Mouse (Mus musculus) brain, adult 2 months (tissue): ENCODE data around the gene Slc24a4.

Experiments used
- DNase-seq: peaks from one replicate; pipeline ENCODE4 v3.0.0; 2011; ENCODE audit warnings: low read depth, low spot score

The Slc24a4 gene

DNA sequence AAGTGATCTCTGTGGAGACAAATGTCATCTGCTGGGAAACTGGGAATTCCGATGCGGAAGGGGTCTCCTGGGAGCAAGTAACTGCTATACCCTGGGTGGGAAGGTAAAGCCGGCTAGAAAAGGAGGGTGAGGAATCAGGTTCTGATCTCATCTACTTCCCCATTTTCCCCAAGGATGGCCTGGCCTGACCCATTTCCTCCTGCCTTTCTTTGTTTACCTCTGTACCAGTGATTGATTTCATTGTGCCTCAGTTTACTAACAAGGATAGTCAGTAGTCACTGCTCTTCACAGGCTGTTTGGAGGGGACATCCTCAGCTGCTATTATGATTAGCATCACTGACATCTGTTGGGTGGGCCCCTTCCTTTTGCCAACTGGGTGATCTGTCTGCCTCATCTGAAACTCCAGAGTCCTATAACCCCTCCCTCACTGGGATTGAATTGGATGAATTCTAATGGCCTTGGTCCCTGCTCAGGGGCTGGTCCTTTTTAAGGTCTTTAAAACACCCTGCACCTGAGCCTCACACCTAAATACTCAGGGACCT lies 156.2 kb downstream of the Slc24a4 start:
- no peak for DNase-seq

DNA sequence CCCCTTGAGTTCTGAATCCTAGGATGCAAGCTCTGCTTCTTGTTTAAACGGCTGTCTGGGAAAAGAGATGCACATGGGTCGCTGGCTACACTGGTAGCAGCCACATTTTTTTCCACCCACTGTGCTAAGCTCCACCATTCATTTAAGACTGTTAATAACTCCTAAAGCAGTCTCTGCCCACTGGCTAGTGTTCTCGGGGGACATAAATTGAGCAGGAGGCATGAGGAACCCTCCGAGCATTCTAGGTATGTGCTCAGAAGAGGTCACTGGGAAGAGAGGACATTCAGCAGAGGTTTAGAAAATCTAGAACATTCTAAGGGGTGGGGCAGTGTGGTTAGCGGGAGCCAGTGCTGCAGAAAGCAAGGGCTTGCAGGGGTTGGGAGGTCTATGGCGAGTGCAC lies 156.8 kb downstream of the Slc24a4 start:
- DNase-seq = no peak

DNA sequence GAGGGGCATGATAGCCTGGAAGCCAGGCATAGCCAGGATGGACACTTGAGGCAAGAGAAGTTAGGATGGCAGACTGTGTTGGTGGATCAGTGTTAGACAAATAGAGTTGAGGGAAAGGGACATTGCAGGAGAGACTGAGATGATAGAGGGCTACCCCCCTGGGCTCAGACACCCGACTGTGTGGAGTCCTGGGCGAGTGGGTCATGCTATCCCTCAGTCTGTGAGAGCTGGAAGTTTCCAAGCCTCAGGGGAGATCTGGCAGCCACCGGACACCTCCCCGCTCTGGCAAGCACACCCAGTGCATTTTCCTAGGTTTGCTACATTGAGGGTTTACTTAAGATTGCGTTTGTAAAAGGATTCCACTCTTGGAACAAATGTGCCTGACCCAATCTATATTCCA lies 157.2 kb downstream of the Slc24a4 start:
- DNase-seq = no peak

DNA sequence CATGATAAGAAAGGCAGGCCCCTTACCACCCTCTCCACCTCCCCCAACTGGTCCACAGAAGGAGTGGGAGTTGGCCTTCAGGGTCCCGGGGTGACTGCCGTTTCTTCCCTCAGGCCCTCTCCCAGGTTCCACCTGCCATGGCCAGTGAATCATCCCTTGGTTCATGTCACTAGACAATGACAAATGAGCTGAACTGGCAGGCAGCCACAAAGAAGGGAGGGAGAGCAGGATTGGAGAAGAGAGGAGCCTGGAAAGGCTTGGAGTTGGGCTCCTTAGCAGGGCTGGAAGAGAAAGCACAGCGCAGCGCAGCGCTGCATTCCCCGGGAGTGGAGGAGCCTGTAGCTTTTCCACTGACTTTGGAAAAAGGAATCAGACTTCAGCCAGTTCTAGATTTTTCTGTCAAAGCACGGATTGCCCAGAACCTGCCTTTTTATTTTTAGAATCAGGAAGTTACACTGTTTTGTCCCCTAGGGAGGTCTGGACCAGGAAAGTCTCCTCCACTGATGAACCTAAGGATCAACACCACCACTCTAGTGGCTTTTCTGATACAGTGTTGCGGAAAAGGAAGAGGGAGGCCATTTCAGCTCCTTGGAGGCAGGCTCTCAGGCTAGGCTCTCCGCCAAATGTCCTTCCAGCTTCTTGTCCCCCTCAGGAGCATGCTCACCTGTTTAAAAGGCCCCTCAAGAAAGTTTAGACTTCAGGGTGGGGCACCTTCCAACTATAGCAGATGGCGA lies 158.3 kb downstream of the Slc24a4 start:
- DNase-seq = peak; percentile 67

DNA sequence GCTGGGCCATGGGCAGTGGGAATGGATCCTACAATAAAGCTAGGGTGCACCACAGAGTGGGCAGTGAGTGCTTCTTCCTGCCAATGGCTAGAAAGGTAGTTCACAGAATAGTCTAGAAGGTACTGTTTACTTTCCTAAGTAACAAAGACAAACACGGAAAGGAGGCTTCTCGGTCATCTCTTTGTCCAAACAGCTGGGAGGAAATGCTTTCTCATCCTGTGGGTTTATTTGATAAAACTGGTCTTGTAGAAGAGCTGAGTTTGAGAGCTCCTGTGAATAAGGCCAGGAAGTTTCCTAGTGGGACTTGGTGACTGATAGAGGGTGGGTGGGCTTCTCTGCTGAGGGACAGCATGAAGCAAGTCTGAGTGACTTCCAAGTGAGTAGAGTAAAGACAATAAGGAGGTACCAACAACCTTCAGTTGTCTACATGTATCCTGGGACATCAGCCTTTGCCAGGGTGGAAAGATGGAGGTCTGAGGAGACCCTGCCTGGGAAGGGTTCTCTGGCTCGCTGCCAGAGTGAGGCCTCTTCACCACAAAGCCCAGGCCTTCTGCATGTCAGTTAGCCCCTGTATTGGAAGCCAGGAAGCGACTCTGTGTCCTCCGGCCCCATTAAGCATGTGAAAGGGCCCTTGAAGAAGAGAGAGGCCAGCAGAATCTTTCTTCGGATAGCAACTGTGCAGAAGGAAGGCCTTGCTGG lies 159.5 kb downstream of the Slc24a4 start:
- no peak for DNase-seq

DNA sequence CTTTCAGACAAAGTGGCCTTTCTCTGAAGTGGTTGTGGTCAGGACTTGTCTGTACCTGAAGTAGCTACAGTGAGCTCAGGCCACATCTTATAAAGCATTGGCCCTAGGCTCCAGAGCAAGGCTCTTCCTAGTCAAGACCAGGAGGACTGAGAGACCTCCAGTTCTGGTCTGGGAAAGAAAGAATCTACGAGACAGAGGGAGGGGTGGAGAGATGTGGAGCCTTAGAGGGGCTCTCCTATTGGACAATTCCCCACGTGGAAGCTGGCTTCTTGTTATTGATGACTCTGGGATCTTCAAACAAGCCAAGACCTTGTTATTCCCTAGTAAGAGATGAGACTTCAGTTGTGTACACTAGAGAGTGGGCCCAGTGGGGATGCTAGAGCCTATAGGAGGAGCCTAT lies 160.3 kb downstream of the Slc24a4 start:
- DNase-seq = no peak

DNA sequence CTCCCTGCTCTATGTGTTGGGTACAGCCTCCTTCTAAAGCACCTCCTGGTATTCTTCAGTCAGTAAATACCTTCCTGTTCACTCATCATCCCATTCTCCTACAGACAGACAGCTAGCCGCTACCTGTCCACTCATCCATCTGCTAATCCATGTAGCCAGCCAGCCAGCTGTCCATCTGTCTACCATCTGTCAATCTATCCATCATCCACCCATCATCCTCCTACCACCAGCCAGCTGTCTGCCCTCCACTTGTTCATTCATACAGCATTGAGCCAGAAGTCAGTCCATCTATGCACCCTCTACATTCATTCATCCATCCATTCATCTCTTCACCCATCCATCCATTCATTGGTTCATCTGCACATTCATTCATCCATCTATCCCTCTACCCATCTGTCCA lies 161.0 kb downstream of the Slc24a4 start:
- DNase-seq = no peak

DNA sequence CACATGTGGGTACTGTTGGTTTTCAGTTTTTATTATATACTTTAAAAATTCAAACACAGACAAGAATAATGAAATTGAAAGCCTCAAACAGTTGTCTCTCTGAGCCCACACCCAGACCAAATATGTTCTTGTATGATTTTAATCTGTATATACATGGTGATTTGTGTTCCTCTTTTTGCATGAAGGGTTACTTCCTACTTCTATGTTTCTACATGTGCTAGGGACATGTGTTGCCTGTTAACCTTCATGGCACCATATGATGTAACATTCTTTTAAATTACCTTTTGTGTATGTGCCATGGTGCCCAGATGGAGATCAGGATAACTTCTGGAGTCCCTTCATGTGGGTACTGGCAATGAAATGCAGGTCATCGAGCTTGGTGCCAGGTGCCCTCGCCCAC lies 162.1 kb downstream of the Slc24a4 start:
- DNase-seq = no peak

DNA sequence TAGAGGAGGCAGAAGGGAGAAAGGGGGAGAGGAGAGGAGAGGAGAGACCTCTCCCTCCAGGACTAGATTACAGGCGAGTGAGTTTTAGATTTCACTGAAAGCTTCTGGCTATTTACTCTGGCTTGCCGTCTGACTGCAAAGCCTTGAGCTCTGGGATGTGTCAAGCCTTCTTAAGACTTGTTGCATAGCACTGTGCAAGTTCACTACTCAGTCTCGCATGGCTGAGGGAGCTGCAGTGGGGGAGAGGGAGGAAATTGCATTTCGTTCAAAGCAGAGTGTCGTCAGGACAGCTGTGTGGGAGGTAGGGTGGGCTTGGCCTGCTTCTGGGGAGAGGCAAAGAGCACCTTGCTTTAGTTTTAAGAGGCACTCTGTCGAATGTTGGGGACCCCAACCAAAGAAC lies 163.2 kb downstream of the Slc24a4 start:
- DNase-seq = no peak

DNA sequence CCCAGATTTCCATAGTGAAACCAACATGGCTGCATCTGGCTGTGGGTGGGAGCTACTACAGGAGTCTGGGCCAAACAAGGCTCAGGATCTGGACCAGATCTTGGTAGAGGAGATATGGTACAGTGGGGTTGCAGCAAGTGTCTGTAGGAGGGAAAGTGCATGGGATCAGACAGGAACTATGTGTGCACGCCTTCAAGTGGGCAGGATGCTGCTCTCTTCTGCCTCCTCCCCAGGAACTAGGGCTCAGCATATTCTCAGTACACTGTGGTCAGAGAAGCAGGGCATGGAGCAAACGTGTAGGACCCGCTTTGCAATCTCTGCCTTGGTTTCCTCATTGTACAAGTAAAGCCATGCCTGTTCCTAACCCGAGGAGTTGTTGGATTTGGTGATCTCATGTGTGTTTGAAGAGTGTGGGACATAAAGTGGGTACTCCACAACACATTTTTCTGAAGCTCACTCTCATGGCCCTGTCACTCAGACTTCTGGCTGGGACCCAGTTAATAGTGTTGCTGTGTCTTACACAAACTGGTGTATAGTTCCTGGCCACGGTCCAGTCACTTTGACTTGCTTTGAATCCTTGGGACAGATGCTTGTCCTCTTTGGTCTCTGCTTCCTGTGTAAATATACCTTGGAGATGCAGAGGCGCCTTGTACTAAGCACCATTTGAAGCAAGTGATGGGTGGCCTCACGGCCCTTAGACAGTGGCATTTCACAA lies 164.1 kb downstream of the Slc24a4 start:
- DNase-seq = no peak

DNA sequence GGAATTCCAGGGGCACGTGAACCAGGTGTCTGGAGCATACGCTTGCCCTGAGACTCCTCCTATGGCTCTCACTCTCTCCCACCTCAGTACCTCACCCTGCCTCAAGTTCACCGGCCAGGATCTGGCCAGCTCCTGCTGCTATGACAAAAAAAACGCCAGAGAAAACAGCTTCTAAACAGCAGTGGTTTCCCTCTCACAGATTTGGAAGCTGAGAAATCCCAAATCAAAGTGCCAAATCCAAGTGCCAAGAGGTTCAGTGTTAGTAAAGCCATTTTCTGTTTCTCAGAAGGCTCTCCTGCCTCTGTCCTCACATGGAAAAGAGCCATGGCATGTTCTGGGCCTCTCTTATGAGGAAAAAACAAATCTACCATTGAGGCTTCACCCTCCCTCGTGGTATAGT lies 166.1 kb downstream of the Slc24a4 start:
- no peak for DNase-seq

DNA sequence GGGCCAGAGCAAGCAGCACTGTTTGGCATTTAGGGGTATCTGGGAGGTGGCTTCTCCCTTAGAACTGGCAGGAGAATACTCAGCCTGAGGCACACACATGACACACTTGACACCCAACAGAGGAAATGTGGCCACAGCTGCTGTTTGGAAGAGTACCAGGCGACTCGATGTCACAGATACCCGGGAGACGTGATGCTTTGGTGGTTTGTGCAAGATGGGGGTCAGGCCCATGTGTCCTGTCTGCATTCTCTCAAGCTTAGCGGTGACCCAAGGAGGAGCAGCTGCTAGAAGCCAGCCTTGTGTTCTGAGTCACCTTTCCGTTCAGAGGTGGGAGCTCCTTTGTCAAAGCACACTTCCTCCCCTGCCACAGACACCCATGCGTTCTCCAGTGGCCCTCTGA lies 166.7 kb downstream of the Slc24a4 start:
- DNase-seq = no peak

DNA sequence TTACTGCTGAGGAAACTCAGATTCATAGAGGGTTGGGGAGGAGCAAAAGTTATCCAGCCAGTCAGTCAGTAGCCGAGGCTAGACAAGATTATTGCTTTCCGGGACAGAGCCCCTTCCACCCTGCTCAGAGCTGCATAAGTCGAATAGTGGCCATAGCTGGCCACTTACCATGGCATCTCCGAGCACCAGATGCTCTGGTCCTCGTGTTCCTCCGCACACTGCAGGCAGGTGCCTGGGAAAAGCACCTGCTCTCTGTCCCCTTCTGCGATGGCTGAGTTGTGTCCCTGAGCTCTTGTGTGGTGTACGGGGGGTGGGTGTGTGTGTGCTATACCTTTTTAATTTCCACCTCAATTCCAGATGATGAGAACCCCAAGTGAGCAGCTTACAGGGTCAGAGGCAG lies 167.1 kb downstream of the Slc24a4 start:
- DNase-seq = no peak

DNA sequence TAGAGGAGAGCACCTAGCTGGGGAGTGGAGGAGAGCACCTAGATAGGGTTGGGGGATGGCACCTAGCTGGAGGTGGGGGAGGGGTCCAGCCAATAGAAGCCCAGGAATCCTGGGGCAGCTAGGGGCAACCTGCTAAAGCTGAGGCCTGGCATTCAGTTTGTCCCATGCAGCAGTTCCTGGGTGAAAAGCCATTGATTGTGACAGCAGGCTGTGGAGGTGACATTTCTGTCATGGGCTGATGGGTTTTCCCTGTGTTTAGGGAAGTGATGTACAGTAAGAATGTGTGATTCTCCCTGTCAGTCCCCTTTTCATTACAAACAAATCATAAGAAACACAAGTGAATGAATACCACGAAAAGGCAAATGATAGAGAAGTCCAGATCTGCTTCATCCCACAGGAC lies 167.8 kb downstream of the Slc24a4 start:
- no peak for DNase-seq

DNA sequence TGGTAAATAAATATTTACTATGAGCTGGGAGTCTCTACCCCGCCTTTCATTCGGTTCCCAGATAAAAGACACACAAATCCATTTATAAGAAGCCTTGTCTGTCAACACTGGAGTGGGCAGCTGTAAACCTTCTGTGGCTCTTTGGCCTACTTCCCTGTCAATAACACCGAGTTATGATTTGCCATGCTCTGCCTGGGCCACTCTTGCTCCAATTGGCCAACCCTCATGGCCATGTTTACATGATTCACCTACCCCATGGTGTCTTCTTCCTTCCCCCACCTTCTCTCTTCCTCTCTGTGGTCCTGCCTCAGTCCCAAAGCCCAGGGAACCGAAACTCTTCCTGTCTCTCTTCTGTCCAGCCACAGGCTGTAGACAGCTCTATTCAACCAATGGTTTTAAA lies 168.4 kb downstream of the Slc24a4 start:
- no peak for DNase-seq

DNA sequence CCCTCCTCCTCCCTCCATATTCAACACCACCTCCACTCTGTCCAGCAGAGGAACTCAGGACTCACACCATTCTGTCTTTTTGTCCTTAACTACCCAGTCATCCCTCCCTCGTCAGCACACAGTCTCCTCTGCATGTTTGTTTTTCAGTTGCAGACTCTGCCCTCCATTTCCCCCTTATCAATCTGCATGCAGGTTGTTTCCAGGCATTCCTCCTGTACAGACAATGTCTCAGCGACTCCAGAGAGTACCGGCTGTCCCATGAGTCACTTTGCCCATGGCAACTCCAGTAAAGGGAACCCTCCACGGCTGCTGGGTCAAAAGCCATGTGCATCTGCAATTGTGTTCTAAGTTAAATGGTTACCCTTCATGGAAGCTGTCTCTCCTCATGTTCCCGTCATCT lies 170.7 kb downstream of the Slc24a4 start:
- DNase-seq = no peak

DNA sequence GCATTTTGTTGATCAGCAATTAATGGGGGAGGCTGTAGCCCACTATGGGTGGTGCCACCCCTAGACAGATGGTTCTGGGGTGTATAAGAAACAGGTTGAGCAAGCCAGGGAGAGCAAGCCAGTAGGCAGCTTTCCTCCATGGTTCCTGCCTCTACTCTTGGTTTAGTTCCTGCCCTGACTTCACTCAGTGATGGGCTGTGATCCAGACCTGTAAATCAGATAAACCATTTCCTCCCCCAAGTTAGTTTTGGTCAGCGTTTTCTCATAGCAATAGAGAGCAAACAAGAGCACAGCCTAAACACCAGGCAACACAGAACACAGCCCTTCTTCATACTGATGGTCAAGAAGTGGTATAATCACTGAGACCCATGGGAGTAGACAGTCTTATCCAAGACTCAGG lies 173.1 kb downstream of the Slc24a4 start:
- no peak for DNase-seq

DNA sequence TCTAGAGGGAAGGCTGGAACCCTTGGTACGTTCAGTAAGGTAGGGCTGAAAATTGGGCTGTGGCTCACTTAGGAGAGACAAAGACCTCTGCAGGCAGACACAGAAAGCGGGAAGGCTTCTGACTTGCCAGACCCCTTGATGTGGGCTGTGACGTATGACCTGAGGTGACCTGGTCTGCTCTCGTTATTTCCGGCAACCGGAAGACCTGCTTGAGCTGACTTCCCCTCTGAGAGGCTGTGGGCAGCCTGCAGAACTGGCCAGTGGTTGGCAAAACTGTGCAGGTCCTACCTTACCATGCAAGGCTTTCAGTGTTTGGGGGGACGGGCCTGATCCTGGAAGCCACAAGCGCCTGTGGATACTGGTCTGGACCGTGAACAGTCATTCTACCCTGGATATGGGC lies 173.8 kb downstream of the Slc24a4 start:
- no peak for DNase-seq

DNA sequence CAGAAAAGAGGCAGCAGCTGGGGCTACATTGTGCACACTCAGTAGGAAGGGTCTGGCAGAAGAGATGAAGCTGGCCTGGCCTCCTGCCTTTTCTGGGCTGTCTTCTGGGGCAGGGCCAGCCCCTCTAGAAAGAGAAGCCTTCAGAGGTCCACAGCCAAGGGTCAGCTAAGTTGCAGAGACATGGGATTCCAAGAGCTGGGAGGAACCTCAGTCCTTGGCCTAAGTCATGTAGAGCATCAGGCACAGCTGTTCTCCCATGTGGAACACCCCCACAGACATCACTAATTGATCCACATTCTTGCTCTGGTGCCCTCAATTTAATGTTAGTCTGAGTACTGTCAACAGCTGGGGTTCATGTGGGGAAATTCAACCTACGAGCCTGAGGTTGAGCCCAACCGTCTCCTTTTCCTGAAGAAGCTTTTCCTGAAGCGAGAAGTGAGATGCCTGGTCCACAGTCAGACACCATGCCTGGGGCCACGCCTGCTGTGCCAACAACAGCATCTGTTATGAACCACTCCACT lies 174.4 kb downstream of the Slc24a4 start:
- DNase-seq = no peak

DNA sequence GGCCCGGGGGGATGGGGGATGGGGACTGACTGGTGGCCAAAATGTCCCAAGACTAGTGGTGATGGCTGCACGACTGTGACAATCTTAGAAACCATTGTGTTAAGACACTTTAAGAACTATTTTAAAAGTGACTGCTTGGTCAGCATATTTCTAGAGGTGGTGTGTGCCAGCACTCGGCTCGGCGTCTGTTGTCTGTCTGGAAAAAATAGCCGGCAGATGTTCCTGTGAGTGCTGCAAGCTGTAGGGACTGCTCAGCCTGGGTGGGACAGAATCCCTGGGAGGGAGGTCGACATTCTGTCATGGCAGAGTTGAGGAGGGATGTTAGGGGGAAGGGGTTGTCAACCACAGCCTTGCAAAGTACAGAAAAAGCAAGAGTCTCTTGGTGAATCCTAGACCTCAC lies 175.3 kb downstream of the Slc24a4 start:
- peak; percentile 69 for DNase-seq

DNA sequence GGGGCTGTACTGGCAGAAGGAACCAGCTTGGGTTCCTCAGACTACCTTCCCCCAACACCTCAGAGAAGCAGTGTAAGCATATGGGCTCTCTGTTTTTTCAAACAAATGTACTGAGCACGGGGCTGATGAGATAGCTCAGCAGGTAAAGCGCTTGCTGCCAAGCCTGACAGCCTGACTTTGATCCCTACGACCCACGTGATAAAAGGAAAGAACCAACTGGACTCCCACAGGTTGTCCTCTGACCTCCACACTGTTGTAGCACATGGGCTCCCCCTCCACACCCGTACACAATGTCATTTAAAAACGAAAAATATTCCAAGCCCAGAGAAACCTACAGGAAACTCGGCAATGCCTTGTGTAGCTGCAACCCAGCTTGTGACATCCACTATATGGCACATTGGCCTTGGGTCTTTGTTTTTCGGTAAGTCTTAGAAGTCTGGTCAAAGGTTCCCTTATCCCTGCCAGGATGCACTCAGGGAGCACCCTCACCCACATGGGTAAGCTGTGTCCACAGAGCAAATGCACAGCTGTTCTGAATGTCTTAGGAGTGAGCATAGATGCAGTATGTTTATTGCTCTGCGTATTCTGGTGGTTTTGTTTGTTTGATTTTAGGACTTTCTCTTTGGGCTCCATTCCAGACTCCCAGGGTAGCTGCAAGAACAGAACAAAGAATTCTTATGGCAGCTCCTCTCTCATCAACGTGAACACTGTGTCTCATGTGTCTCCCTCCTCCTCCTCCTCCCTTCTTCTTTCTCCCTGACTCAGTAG lies 176.7 kb downstream of the Slc24a4 start:
- DNase-seq = peak; percentile 57
